Mouse (Mus musculus) neural tube, embryonic 13.5 days (tissue): ENCODE measurements at regions not wholly inside any gene's neighbourhood (a gene's known extent, or its start where the extent isn't known, plus 50 kb on each side); places are given as distances from the start of the nearest gene placed in this dataset.

Experiments used
- ATAC-seq: fragments of 200-750 bp; cut with Nextera tagmentation; 2 replicates; pipeline ENCODE4 v1.8.0; 2017; ENCODE audit warnings: low read depth, mild to moderate bottlenecking, moderate TSS enrichment, moderate library complexity
- H3K27ac ChIP-seq: fragments of 300-500 bp; sonication (generic); replicated peaks from 2 replicates; pipeline ENCODE4 v1.5.1; 2015; ENCODE audit warnings: moderate library complexity, mild to moderate bottlenecking, inconsistent platforms
- H3K27me3 ChIP-seq: fragments of 300-500 bp; sonication (generic); 2 replicates; pipeline ENCODE4 v1.6.1; 2015; ENCODE audit warnings: mild to moderate bottlenecking, inconsistent platforms
- H3K36me3 ChIP-seq: fragments of 300-500 bp; sonication (generic); 2 replicates; pipeline ENCODE4 v1.6.1; 2015; ENCODE audit warnings: mild to moderate bottlenecking, inconsistent platforms
- H3K4me1 ChIP-seq: fragments of 300-500 bp; sonication (generic); replicated peaks from 2 replicates; pipeline ENCODE4 v1.6.1; 2015; ENCODE audit warnings: inconsistent platforms
- H3K4me2 ChIP-seq: fragments of 300-500 bp; sonication (generic); 2 replicates; pipeline ENCODE4 v1.6.1; 2015; ENCODE audit warnings: inconsistent platforms, mild to moderate bottlenecking, moderate library complexity
- H3K4me3 ChIP-seq: fragments of 300-500 bp; sonication (generic); 2 replicates; pipeline ENCODE4 v1.5.1; 2015; ENCODE audit warnings: mild to moderate bottlenecking, inconsistent platforms
- H3K9ac ChIP-seq: fragments of 300-500 bp; sonication (generic); 2 replicates; pipeline ENCODE4 v1.6.1; 2015; ENCODE audit warnings: moderate library complexity, mild to moderate bottlenecking, inconsistent platforms
- H3K9me3 ChIP-seq: fragments of 300-500 bp; sonication (generic); 2 replicates; pipeline ENCODE4 v1.6.1; 2016; ENCODE audit warnings: inconsistent platforms
- WGBS: fragments of 180-500 bp; shearing (Covaris S2); methylation state at CpG from one replicate; pipeline ENCODE4 v1.1.7; 2015; 5-methylcytosine and 5-hydroxymethylcytosine counted together

GRCm38 (mm10) chr13:16746451-16746850 is 734.8 kb downstream of the Inhba start:
- H3K4me1 ChIP-seq, result no peaks in the 10 kb centered on the region
- no peak for ATAC-seq
- WGBS, result 86% methylated on average over 1 of the region's 1 CpGs

GRCm38 (mm10) chr13:16756264-16756663 is 744.6 kb downstream of the Inhba start:
- Histone ChIP-seq H3K4me2 (no peak overlapping the region), H3K4me3 (no peak overlapping the region), H3K27ac (no peak overlapping the region), H3K9ac (no peak overlapping the region), H3K36me3 (no peaks in the 10 kb centered on the region), H3K27me3 (no peaks in the 10 kb centered on the region), H3K4me1 (no peaks in the 10 kb centered on the region), H3K9me3 (no peaks in the 10 kb centered on the region)
- 68% methylated on average over 3 of the region's 3 CpGs for WGBS
- ATAC-seq, result no peak

More at GRCm38 (mm10) chr13:16746451-16746850, 734.8 kb downstream of the Inhba start:
- no peaks in the 10 kb centered on the region for H3K9me3 ChIP-seq
- H3K4me2 ChIP-seq, result no peak overlapping the region
- no peak overlapping the region for H3K4me3 ChIP-seq
- H3K9ac ChIP-seq, result no peak overlapping the region
- H3K27ac ChIP-seq, result no peak overlapping the region
- no peaks in the 10 kb centered on the region for H3K27me3 ChIP-seq
- no peaks in the 10 kb centered on the region for H3K36me3 ChIP-seq

GRCm38 (mm10) chr13:16760045-16760444 is 748.4 kb downstream of the Inhba start:
- no peak overlapping the region for H3K4me3 ChIP-seq
- no peak overlapping the region for H3K27ac ChIP-seq
- no peak for ATAC-seq
- peaks cover 15% of the 10 kb centered on the region for H3K4me1 ChIP-seq
- no peaks in the 10 kb centered on the region for H3K36me3 ChIP-seq
- no peaks in the 10 kb centered on the region for H3K27me3 ChIP-seq
- no peak overlapping the region for H3K9ac ChIP-seq
- no peak overlapping the region for H3K4me2 ChIP-seq
- no peaks in the 10 kb centered on the region for H3K9me3 ChIP-seq

GRCm38 (mm10) chr13:16761415-16761814 is 749.8 kb downstream of the Inhba start:
- peaks cover 15% of the 10 kb centered on the region for H3K4me1 ChIP-seq
- H3K9me3 ChIP-seq, result no peaks in the 10 kb centered on the region
- 88% methylated on average over 4 of the region's 4 CpGs for WGBS
- no peak overlapping the region for H3K4me2 ChIP-seq
- no peak overlapping the region for H3K9ac ChIP-seq
- no peak overlapping the region for H3K27ac ChIP-seq
- no peaks in the 10 kb centered on the region for H3K27me3 ChIP-seq
- H3K36me3 ChIP-seq, result no peaks in the 10 kb centered on the region
- H3K4me3 ChIP-seq, result no peak overlapping the region
- no peak for ATAC-seq

GRCm38 (mm10) chr13:16762326-16762725 is 750.7 kb downstream of the Inhba start:
- Histone ChIP-seq H3K4me2 (no peak overlapping the region), H3K36me3 (no peaks in the 10 kb centered on the region), H3K9ac (no peak overlapping the region), H3K27ac (no peak overlapping the region), H3K27me3 (no peaks in the 10 kb centered on the region), H3K4me1 (peaks cover 15% of the 10 kb centered on the region), H3K4me3 (no peak overlapping the region), H3K9me3 (no peaks in the 10 kb centered on the region)
- 49% methylated on average over 8 of the region's 8 CpGs for WGBS
- peak; percentile 47; the same call in 1 of the 2 replicates for ATAC-seq

GRCm38 (mm10) chr13:16762727-16763512 is 751.3 kb downstream of the Inhba start:
- Histone ChIP-seq H3K36me3 (no peaks in the 10 kb centered on the region), H3K4me2 (peak overlapping the region; percentile 11; the same call in 1 of the 2 replicates)
- ATAC-seq, result peak; percentile 81

GRCm38 (mm10) chr13:16763746-16764145 is 752.1 kb downstream of the Inhba start:
- Histone ChIP-seq H3K27me3 (no peaks in the 10 kb centered on the region), H3K4me3 (no peak overlapping the region), H3K9ac (no peak overlapping the region), H3K9me3 (no peaks in the 10 kb centered on the region), H3K36me3 (no peaks in the 10 kb centered on the region), H3K4me1 (peaks cover 15% of the 10 kb centered on the region), H3K4me2 (no peak overlapping the region), H3K27ac (no peak overlapping the region)
- no peak for ATAC-seq
- 10% methylated on average over 2 of the region's 2 CpGs for WGBS

More at GRCm38 (mm10) chr13:16762727-16763512, 751.3 kb downstream of the Inhba start:
- WGBS, result 42% methylated on average over 8 of the region's 8 CpGs
- Histone ChIP-seq H3K4me3 (no peak overlapping the region), H3K27me3 (no peaks in the 10 kb centered on the region), H3K9me3 (no peaks in the 10 kb centered on the region), H3K9ac (no peak overlapping the region), H3K27ac (0 out of 2 replicates have a peak overlapping the region, but pooled peaks have one; percentile 52), H3K4me1 (peaks cover 15% of the 10 kb centered on the region)

GRCm38 (mm10) chr13:16769409-16769808 is 757.8 kb downstream of the Inhba start:
- Histone ChIP-seq H3K4me3 (no peak overlapping the region), H3K36me3 (no peaks in the 10 kb centered on the region), H3K4me1 (no peaks in the 10 kb centered on the region), H3K27me3 (no peaks in the 10 kb centered on the region), H3K9ac (no peak overlapping the region), H3K27ac (no peak overlapping the region), H3K4me2 (no peak overlapping the region), H3K9me3 (no peaks in the 10 kb centered on the region)
- WGBS, result 28% methylated on average over 2 of the region's 2 CpGs
- ATAC-seq, result no peak

- Histone ChIP-seq H3K9me3 (no peaks in the 10 kb centered on the region), H3K4me1 (no peaks in the 10 kb centered on the region), H3K4me3 (no peak overlapping the region), H3K4me2 (no peak overlapping the region), H3K27ac (no peak overlapping the region), H3K27me3 (no peaks in the 10 kb centered on the region), H3K36me3 (no peaks in the 10 kb centered on the region), H3K9ac (no peak overlapping the region)
- 61% methylated on average over 6 of the region's 6 CpGs for WGBS
- no peak for ATAC-seq
These were observed 758.3 kb downstream of the Inhba start for GRCm38 (mm10) chr13:16769848-16770422.

- ATAC-seq, result no peak
- Histone ChIP-seq H3K9me3 (no peaks in the 10 kb centered on the region), H3K4me3 (no peak overlapping the region), H3K36me3 (no peaks in the 10 kb centered on the region), H3K27ac (no peak overlapping the region), H3K4me2 (no peak overlapping the region), H3K9ac (no peak overlapping the region), H3K27me3 (no peaks in the 10 kb centered on the region), H3K4me1 (no peaks in the 10 kb centered on the region)
- WGBS, result 89% methylated on average over 4 of the region's 4 CpGs
These were observed 760.2 kb downstream of the Inhba start for GRCm38 (mm10) chr13:16771845-16772244.

- Histone ChIP-seq H3K4me3 (no peak overlapping the region), H3K4me1 (no peaks in the 10 kb centered on the region), H3K36me3 (no peaks in the 10 kb centered on the region), H3K27me3 (no peaks in the 10 kb centered on the region), H3K27ac (no peak overlapping the region), H3K9me3 (no peaks in the 10 kb centered on the region), H3K9ac (no peak overlapping the region), H3K4me2 (no peak overlapping the region)
- no peak for ATAC-seq
- 62% methylated on average over 3 of the region's 3 CpGs for WGBS
These were observed 793.9 kb downstream of the Inhba start for GRCm38 (mm10) chr13:16805560-16805959.
